Mouse (Mus musculus) adrenal gland, postnatal 25 days (tissue): Measurements from ENCODE around the gene Tnnc2. TPM values are rescaled to one million over a fixed set of nuclear protein-coding genes. Genes with fewer than 3 reads are reported as not detected.

Experiments
- DNase-seq: peaks from one replicate; pipeline ENCODE4 v3.0.0; 2021; ENCODE audit warnings: mixed read lengths
- total RNA-seq: library from RNA; stranded (reverse); gene quantifications from 2 replicates; pipeline ENCODE4 v1.2.3, GENCODE M21; 2021

Tnnc2 gene
- total RNA-seq, 1 experiment from 2014 or later, result not detected

GRCm38 (mm10) chr2:164795868-164796267, 16.1 kb upstream of the Tnnc2 start:
- DNase-seq, result no peak

GRCm38 (mm10) chr2:164794293-164794692, 14.5 kb upstream of the Tnnc2 start:
- DNase-seq, result peak; percentile 89

- no peak for DNase-seq
Observed at GRCm38 (mm10) chr2:164793772-164794171, 14.0 kb upstream of the Tnnc2 start.

GRCm38 (mm10) chr2:164793236-164793635, 13.5 kb upstream of the Tnnc2 start:
- peak; percentile 54 for DNase-seq

GRCm38 (mm10) chr2:164792400-164793190, 12.8 kb upstream of the Tnnc2 start:
- no peak for DNase-seq

- DNase-seq, result no peak
Observed at GRCm38 (mm10) chr2:164791841-164792261, 12.1 kb upstream of the Tnnc2 start.

- DNase-seq, result no peak
Observed at GRCm38 (mm10) chr2:164790451-164790850, 10.7 kb upstream of the Tnnc2 start.

GRCm38 (mm10) chr2:164788411-164788810, 8.6 kb upstream of the Tnnc2 start:
- no peak for DNase-seq

- no peak for DNase-seq
Observed at GRCm38 (mm10) chr2:164787779-164788178, 8.0 kb upstream of the Tnnc2 start.

GRCm38 (mm10) chr2:164787032-164787431, 7.3 kb upstream of the Tnnc2 start:
- no peak for DNase-seq

- DNase-seq, result no peak
Observed at GRCm38 (mm10) chr2:164786388-164786885, 6.7 kb upstream of the Tnnc2 start.

GRCm38 (mm10) chr2:164785481-164786387, 6.0 kb upstream of the Tnnc2 start, which contains the start of gene Snx21:
TSS of gene Snx21 (plus strand) at chr2:164785823.
- DNase-seq, result peak; percentile 95

- DNase-seq, result no peak
Observed at GRCm38 (mm10) chr2:164784869-164785420, 5.2 kb upstream of the Tnnc2 start.

GRCm38 (mm10) chr2:164783926-164784581, 4.3 kb upstream of the Tnnc2 start:
- no peak for DNase-seq

- no peak for DNase-seq
Observed at GRCm38 (mm10) chr2:164781876-164782275, 2.1 kb upstream of the Tnnc2 start.

GRCm38 (mm10) chr2:164778809-164779208, 958 bp downstream of the Tnnc2 start:
- no peak for DNase-seq

GRCm38 (mm10) chr2:164778015-164778287, 1.8 kb downstream of the Tnnc2 start:
- DNase-seq, result no peak

GRCm38 (mm10) chr2:164777246-164778014, 2.3 kb downstream of the Tnnc2 start:
- DNase-seq, result no peak

- DNase-seq, result no peak
Observed at GRCm38 (mm10) chr2:164776801-164777200, 3.0 kb downstream of the Tnnc2 start.

- no peak for DNase-seq
Observed at GRCm38 (mm10) chr2:164776130-164776529, 3.6 kb downstream of the Tnnc2 start.

GRCm38 (mm10) chr2:164773989-164774364, 5.8 kb downstream of the Tnnc2 start:
- no peak for DNase-seq
